Mouse (Mus musculus): ENCODE measurements around the gene Mks1.

The Mks1 gene

GRCm38 (mm10) chr11:87879826-87880225 lies 26.8 kb downstream of the Mks1 start:
- no peak for DNase-seq (ENCODE audit: low spot score)

GRCm38 (mm10) chr11:87881714-87882113 lies 28.7 kb downstream of the Mks1 start:
- no peak for DNase-seq (ENCODE audit: low spot score)

- peak; percentile 60 for DNase-seq (ENCODE audit: low spot score)
Observed at GRCm38 (mm10) chr11:87883493-87883892, 30.5 kb downstream of the Mks1 start.

GRCm38 (mm10) chr11:87884856-87885255 lies 31.8 kb downstream of the Mks1 start:
- DNase-seq (ENCODE audit: low spot score), result no peak

GRCm38 (mm10) chr11:87892168-87892567 lies 39.2 kb downstream of the Mks1 start, which contains the start of gene Olfr462:
Olfr462 (minus strand) TSS chr11:87892268.
- DNase-seq (ENCODE audit: low spot score), result no peak

DNA sequence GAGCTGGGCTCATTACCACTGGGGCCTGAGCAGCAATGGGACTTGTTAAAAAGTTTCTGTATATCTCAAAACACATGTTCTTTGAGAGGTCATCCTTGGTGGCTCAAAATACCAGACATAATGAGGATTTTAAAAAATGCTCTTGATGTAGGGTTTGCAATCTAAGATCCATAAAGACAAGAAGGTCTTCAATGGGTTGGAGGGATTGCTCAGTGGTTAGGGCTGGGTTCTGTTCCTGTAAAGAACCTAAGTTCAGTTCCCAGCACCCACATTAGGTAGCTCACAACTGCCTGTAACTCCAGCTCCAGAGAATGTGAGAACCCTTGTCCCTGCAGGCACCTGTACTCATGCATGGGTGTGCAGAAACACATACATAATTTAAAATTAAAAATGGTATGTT lies 44.3 kb downstream of the Mks1 start, which contains the start of gene Olfr463:
Gene Olfr463, minus strand, starts transcription at position 101 of the 400 bp plus-strand sequence.
- no peak for DNase-seq (ENCODE audit: low spot score)

DNA sequence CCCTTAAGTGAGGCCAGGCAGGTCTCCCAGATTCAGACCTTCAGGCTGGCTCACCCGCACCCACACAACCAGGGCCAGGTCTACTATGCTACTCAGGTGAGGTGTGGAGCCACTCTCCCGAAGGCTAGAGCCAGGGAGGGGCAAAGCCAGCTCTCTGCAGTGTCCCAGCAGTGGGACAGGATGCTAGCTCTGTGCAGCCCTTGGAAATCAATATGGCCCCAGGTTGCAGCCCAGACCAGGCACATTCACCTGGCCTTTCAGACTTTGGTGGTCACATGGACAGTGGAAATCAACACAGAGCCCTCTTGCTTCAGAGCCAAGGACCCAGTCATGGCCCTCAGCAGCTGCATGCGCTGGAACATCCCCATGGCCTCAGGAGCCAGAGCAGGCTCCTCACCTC lies 51.3 kb downstream of the Mks1 start:
- no peak for DNase-seq (ENCODE audit: low spot score)
